Mouse (Mus musculus): ENCODE data around the gene Ern2. TPM values are rescaled to one million over a fixed set of nuclear protein-coding genes. Genes with fewer than 3 reads are reported as not detected.

The Ern2 gene
- 0.39 TPM in 1 of 2 replicates, not detected in the other for polyA plus RNA-seq (2015; fragmentation: Nextera tagmentation; extraction: Ambion mirVana)

DNA sequence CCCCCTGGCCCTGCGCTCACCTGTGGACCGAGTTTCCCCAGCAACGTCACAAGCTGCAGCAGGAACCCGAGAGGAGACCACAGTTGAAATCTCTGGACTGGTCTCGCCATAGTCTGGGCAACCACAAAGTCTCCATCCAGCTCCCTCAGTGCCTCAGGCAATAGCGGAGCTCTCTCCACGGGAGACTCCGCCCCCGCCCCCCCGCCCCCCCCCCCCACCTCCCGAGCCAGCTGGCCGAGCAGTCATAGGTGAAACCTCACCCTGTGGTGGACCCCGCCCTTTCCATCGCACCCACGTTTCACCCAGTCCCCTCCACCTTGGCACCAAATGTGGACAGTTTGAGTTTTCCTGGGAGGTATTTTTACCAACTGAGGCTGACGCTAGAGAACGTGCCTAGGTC is at the start of gene Ern2:
Ern2 (minus strand) TSS at position 165 of the 400 bp plus-strand sequence.

DNA sequence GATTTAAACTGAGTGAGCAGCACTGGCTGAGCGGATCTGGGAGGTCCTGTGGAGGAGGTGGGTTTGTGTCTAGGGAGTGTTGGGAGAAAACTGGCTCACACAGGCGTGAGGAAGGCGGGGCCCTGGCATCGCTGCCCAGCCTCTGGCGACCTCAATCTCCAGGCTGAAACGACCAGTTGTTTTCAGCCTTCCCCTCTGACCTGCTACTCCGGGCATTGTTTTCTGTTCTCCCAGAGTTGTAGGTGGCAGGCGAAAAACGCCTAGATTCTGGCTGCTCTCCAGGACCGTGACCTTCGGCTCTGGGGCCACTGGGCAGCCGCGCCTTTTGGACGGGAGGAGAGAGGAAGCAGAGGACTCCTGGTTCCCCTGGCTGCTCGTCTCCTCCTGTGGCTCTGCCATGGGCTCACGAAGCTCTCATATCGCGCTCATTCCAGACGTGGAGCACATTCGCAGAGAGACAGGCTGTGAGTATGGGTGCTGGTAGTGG is 33.4 kb upstream of the Ern2 start, which contains the start of gene Chp2:
Chp2 (plus strand) TSS at position 182 of the 487 bp plus-strand sequence.

GRCm38 (mm10) chr7:122158915-122159902 is 26.8 kb downstream of the Ern2 start, which contains the start of gene Plk1:
Gene Plk1 (plus strand): TSS chr7:122159439.

DNA sequence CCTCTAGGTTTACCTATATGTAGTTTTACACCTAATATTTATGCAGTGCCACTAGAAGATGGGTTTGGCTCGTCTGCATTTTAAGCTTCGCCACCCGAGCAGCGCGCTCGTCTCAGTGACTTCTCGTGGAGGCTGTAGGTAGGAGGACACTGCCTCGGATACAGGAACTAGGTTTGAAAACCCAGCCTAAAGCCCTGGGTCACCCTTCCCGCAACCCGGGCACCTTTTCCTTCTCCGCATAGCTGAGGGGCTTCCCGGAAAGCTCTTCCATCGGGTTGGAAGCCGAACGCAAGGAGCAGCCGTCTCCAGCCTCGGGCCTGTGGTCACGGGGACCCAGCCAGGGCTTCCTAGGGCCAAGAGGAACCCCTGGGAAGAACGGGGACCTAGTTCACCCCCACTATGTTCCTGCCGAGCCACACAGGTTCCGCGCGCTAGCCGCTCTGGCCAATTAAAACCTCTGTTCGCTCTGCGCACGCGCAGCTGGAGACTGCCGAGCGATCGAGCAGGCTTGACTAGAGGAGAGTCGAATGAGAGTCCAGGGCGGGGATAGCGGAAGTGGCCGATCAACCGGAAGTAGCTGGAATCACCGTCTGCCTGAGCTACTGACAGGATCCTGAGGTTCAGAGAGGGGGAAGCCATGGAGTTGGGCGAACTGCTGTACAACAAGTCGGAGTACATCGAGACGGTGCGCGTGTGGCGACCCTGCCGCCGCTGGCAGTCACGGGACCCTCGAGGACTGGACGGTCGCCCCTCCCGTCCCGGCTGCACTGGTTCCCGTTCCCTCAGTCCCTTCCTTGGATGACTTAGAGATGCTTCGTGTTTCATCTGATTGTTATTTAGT is 53.3 kb downstream of the Ern2 start, which contains the start of the genes Palb2 and Dctn5:
Palb2 (minus strand) TSS at position 489 of the 841 bp plus-strand sequence.
Dctn5 (plus strand) TSS at position 545 of the 841 bp plus-strand sequence.

Other genes with a start within 250 kb of the Ern2 start
- gene Cog7, start 204.5 kb downstream of the Ern2 start, polyA plus RNA-seq (2015; fragmentation: Nextera tagmentation; extraction: Ambion mirVana) = 17.4 and 24.1 TPM in 2 replicates
- 26.0 and 28.4 TPM in 2 replicates for gene Gga2, start 165.0 kb downstream of the Ern2 start, polyA plus RNA-seq (2015; fragmentation: Nextera tagmentation; extraction: Ambion mirVana)
- gene Ubfd1, start 119.0 kb downstream of the Ern2 start, polyA plus RNA-seq (2015; fragmentation: Nextera tagmentation; extraction: Ambion mirVana) = 29.3 and 33.7 TPM in 2 replicates
- gene Ears2, start 118.9 kb downstream of the Ern2 start, polyA plus RNA-seq (2015; fragmentation: Nextera tagmentation; extraction: Ambion mirVana) = 9.2 and 13.8 TPM in 2 replicates
- 577 and 664 TPM in 2 replicates for gene Ndufab1, start 84.3 kb downstream of the Ern2 start, polyA plus RNA-seq (2015; fragmentation: Nextera tagmentation; extraction: Ambion mirVana)
- gene Palb2, start 53.2 kb downstream of the Ern2 start, polyA plus RNA-seq (2015; fragmentation: Nextera tagmentation; extraction: Ambion mirVana) = 3.8 and 6.8 TPM in 2 replicates
- gene Dctn5, start 53.2 kb downstream of the Ern2 start, polyA plus RNA-seq (2015; fragmentation: Nextera tagmentation; extraction: Ambion mirVana) = 81.8 and 96.6 TPM in 2 replicates
- gene Plk1, start 26.8 kb downstream of the Ern2 start, polyA plus RNA-seq (2015; fragmentation: Nextera tagmentation; extraction: Ambion mirVana) = 15.9 and 19.8 TPM in 2 replicates
- gene Chp2, start 33.3 kb upstream of the Ern2 start, polyA plus RNA-seq (2015; fragmentation: Nextera tagmentation; extraction: Ambion mirVana) = 0.85 and 1.0 TPM in 2 replicates
- 20.1 and 43.7 TPM in 2 replicates for gene Prkcb, start 102.5 kb upstream of the Ern2 start, polyA plus RNA-seq (2015; fragmentation: Nextera tagmentation; extraction: Ambion mirVana)

Measured in adrenal gland, postnatal 0 days (tissue).